In the genomic region with DNA sequence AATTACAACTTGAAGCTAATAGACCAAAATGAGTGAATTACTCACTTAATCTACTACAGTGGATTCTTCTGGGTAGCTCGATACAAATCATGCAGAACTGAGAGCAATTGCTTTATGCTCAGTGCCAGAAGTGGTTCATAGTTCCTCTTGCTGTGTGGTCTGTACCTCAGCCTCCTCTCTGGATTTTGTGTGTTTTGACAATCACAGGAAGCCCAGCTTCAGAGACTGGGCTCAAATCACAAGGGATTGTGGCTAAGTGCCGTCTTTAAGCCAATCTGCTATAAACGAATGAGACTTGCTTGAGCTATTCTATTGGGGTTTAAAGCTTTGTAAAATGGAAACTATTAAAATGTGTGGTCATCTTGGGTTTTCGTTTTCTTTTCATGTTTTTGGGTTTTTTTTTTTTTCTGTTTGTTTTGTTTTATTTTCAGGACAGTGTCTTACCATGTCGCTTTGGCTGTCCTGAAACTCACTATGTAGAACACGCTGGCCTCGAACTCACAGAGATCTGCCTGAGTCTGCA, we compare ENCODE assay signal across 31 mouse cellular contexts. TPM values are rescaled to one million over a fixed set of nuclear protein-coding genes. Genes with fewer than 3 reads are reported as not detected.
"Had no signal": no experiment of that assay in that cellular context is flagged by ENCODE, and none has a peak within 500 bp of the region (broad histone marks: within the 10 kb centered on the region; RNA-seq: fewer than 3 reads in every experiment).

No protein-coding gene starts in this region.

- DNase-seq: left cerebral cortex, postnatal 4 days; liver; liver, embryonic 13.5 days; liver, postnatal 0 days; lung, adult 18-20 months; lung, adult 2 months; lung, embryonic 14.5 days; lung, postnatal 10 days; lung, postnatal 14 days; lung, postnatal 36 days; lung, postnatal 4 days had no signal

- ATAC-seq: liver, embryonic 12.5 days; liver, postnatal 0 days; lung, postnatal 0 days; midbrain, embryonic 13.5 days; midbrain, embryonic 15.5 days; midbrain, embryonic 16.5 days had no signal

- H3K9me3 ChIP-seq: limb, embryonic 10.5 days; limb, embryonic 13.5 days; limb, embryonic 15.5 days; liver, embryonic 13.5 days; liver, embryonic 15.5 days; lung, embryonic 15.5 days; midbrain, embryonic 10.5 days; midbrain, embryonic 12.5 days; midbrain, embryonic 15.5 days; neural tube, embryonic 12.5 days had no signal

- H3K4me1 ChIP-seq: limb, embryonic 12.5 days; limb, embryonic 13.5 days; limb, embryonic 15.5 days; liver, embryonic 12.5 days; liver, embryonic 13.5 days; liver, embryonic 15.5 days; midbrain, embryonic 10.5 days; midbrain, embryonic 12.5 days; midbrain, embryonic 13.5 days; midbrain, embryonic 15.5 days; neural tube, embryonic 12.5 days had no signal

- H3K36me3 ChIP-seq: midbrain, embryonic 15.5 days had no signal

- H3K4me2 ChIP-seq: limb, embryonic 12.5 days; limb, embryonic 13.5 days; limb, embryonic 15.5 days; liver, embryonic 11.5 days; liver, embryonic 12.5 days; liver, embryonic 13.5 days; liver, embryonic 15.5 days; lung, embryonic 14.5 days; lung, embryonic 15.5 days; midbrain, embryonic 12.5 days; midbrain, embryonic 13.5 days; midbrain, embryonic 15.5 days; neural tube, embryonic 12.5 days had no signal

- H3K27ac ChIP-seq: limb, embryonic 10.5 days; limb, embryonic 12.5 days; limb, embryonic 13.5 days; limb, embryonic 15.5 days; liver, embryonic 12.5 days; liver, embryonic 13.5 days; liver, embryonic 14.5 days; liver, embryonic 15.5 days; lung, embryonic 15.5 days; macrophage; midbrain, embryonic 10.5 days; midbrain, embryonic 12.5 days; midbrain, embryonic 13.5 days; midbrain, embryonic 15.5 days; neural tube, embryonic 12.5 days had no signal

- H3K27me3 ChIP-seq: limb, embryonic 12.5 days; limb, embryonic 13.5 days; limb, embryonic 15.5 days; liver, embryonic 12.5 days; liver, embryonic 13.5 days; liver, embryonic 15.5 days; lung, embryonic 15.5 days; megakaryocyte, embryonic 14.5 days; midbrain, embryonic 12.5 days; midbrain, embryonic 13.5 days; midbrain, embryonic 15.5 days; neural tube, embryonic 12.5 days had no signal

- H3K4me3 ChIP-seq: limb, embryonic 10.5 days; limb, embryonic 12.5 days; limb, embryonic 13.5 days; limb, embryonic 15.5 days; liver, embryonic 12.5 days; liver, embryonic 13.5 days; liver, embryonic 15.5 days; lung, embryonic 15.5 days; megakaryocyte, embryonic 14.5 days; midbrain, embryonic 10.5 days; midbrain, embryonic 12.5 days; midbrain, embryonic 13.5 days; midbrain, embryonic 15.5 days; myocyte; neural tube, embryonic 12.5 days had no signal

- H3K9ac ChIP-seq: limb, embryonic 12.5 days; limb, embryonic 13.5 days; limb, embryonic 15.5 days; liver, embryonic 12.5 days; liver, embryonic 13.5 days; liver, embryonic 14.5 days; liver, embryonic 15.5 days; liver, postnatal 0 days; lung, embryonic 14.5 days; lung, embryonic 15.5 days; midbrain, embryonic 12.5 days; midbrain, embryonic 13.5 days; midbrain, embryonic 15.5 days; neural tube, embryonic 12.5 days had no signal

RNA-seq across cellular contexts. Expression of a gene that starts 11.1 kb away (rescaled TPM):
- total RNA-seq: monocyte, adult 5-6 weeks had no signal
